Mouse (Mus musculus) layer of hippocampus, adult 6 months (tissue): ENCODE measurements around the gene Olfr954. TPM values are rescaled to one million over a fixed set of nuclear protein-coding genes. Genes with fewer than 3 reads are reported as not detected.

Experiments used
- long read RNA-seq, 2 experiments: library from polyadenylated mRNA; unstranded; transcript quantifications; one replicate each; pipeline ENCODE4 v2.0.0; 2019 to 2020
- polyA plus RNA-seq: library from polyadenylated mRNA; unstranded; fragments of <200 nt; fragmentation: Nextera tagmentation; gene quantifications from 2 replicates; pipeline ENCODE4 v1.2.3, GENCODE M21; 2021

Olfr954 gene
- not detected in 2 replicates for polyA plus RNA-seq
- long read RNA-seq, experiment 1 = 0 reads
- long read RNA-seq, experiment 2 = 0 reads

GRCm38 (mm10) chr9:39456401-39456800 is at the start of gene Olfr954:
TSS of gene Olfr954 (plus strand) at chr9:39456701.

DNA sequence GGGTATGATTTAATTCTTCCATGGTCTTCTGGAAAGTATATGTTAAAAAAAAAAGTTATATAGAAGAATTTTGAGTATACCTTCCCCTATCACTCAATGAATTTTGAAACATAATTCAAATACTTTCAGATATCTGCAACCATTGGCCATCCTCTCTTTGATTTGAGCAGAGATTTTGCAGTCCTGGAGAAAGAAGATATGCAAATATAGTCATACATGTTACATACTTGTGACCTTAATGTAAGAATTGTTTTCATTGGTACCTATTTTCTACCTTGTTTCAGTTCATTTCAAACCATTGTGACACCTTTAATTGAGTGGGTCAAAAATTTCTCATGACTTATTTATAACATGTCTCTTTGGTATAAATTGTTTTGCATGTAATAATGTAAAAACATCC is 29.5 kb upstream of the Olfr954 start, which contains the start of gene Olfr952:
Gene Olfr952 (minus strand): TSS at position 101 of the 400 bp plus-strand sequence.

DNA sequence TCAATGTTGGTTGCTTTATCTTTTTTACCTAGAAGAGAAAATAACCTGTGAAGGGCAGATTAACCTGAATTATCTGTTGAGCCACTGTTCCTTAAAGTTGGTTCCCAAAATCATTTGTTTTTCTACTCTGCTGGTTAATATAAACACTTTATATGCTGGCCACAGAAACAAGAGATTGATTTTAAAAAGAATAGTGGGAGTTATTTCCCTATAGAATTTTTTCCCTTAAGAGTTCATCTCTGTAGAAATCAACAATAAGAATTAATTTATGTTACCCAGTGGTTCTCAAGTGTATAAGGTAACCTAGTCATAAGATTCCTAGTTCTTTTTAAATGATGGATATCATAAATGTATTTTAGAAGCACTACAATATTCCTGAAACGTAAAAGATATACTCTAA is 15.3 kb downstream of the Olfr954 start, which contains the start of gene Olfr955:
Gene Olfr955 (minus strand): TSS at position 101 of the 400 bp plus-strand sequence.

GRCm38 (mm10) chr9:39493895-39494294 is 37.4 kb downstream of the Olfr954 start, which contains the start of gene Olfr44:
TSS of gene Olfr44 (minus strand) at chr9:39493995.

Other genes with a start within 250 kb of the Olfr954 start
- gene Olfr1537, start 206.7 kb upstream of the Olfr954 start, polyA plus RNA-seq = not detected in 2 replicates
- gene Olfr945, start 179.9 kb upstream of the Olfr954 start, polyA plus RNA-seq = not detected in 2 replicates
- not detected in 2 replicates for gene Olfr948, start 130.7 kb upstream of the Olfr954 start, polyA plus RNA-seq
- not detected in 2 replicates for gene Olfr951, start 69.3 kb upstream of the Olfr954 start, polyA plus RNA-seq
- not detected in 2 replicates for gene Olfr952, start 29.6 kb upstream of the Olfr954 start, polyA plus RNA-seq
- gene Olfr955, start 15.2 kb downstream of the Olfr954 start, polyA plus RNA-seq = not detected in 2 replicates
- not detected in 2 replicates for gene Olfr44, start 37.3 kb downstream of the Olfr954 start, polyA plus RNA-seq
- not detected in 2 replicates for gene Olfr957, start 59.1 kb downstream of the Olfr954 start, polyA plus RNA-seq
- not detected in 2 replicates for gene Olfr958, start 97.4 kb downstream of the Olfr954 start, polyA plus RNA-seq
- not detected in 2 replicates for gene Olfr959, start 118.9 kb downstream of the Olfr954 start, polyA plus RNA-seq
- gene AW551984, start 147.7 kb downstream of the Olfr954 start, polyA plus RNA-seq = 3.4 and 5.2 TPM in 2 replicates
- gene Olfr148, start 154.0 kb downstream of the Olfr954 start, polyA plus RNA-seq = not detected in 2 replicates
- not detected in 2 replicates for gene Olfr960, start 164.7 kb downstream of the Olfr954 start, polyA plus RNA-seq
- not detected in 2 replicates for gene Olfr961, start 188.4 kb downstream of the Olfr954 start, polyA plus RNA-seq
- gene Olfr963, start 210.5 kb downstream of the Olfr954 start, polyA plus RNA-seq = not detected in 2 replicates